Mouse (Mus musculus) lung, embryonic 16.5 days (tissue): ENCODE results near the gene Col9a1. TPM values are rescaled to one million over a fixed set of nuclear protein-coding genes. Genes with fewer than 3 reads are reported as not detected.

Source experiments
- ATAC-seq: fragments of 200-750 bp; cut with Nextera tagmentation; 2 replicates; pipeline ENCODE4 v1.8.0; 2017; ENCODE audit warnings: low read depth, mild to moderate bottlenecking, moderate library complexity
- H3K27ac ChIP-seq: fragments of 300-500 bp; sonication (generic); 2 replicates; pipeline ENCODE4 v1.5.1; 2014; ENCODE audit warnings: mild to moderate bottlenecking, control low read depth, low read length
- H3K27me3 ChIP-seq: fragments of 300-500 bp; sonication (generic); 2 replicates; pipeline ENCODE4 v1.6.1; 2014; ENCODE audit warnings: low read depth, low read length, mixed read lengths; ENCODE audit not compliant: control insufficient read depth, insufficient read depth
- H3K36me3 ChIP-seq: fragments of 300-500 bp; sonication (generic); 2 replicates; pipeline ENCODE4 v1.6.1; 2014; ENCODE audit warnings: low read length; ENCODE audit not compliant: control insufficient read depth, insufficient read depth
- H3K4me1 ChIP-seq: fragments of 300-500 bp; sonication (generic); replicated peaks from 2 replicates; pipeline ENCODE4 v1.6.1; 2014; ENCODE audit warnings: low read length, mixed read lengths; ENCODE audit not compliant: control insufficient read depth, insufficient read depth
- H3K4me2 ChIP-seq: fragments of 300-500 bp; sonication (generic); 2 replicates; pipeline ENCODE4 v1.6.1; 2014; ENCODE audit warnings: low read depth, low read length, control low read depth
- H3K4me3 ChIP-seq: fragments of 300-500 bp; sonication (generic); 2 replicates; pipeline ENCODE4 v1.5.1; 2014; ENCODE audit warnings: mild to moderate bottlenecking, low read length, control low read depth
- H3K9ac ChIP-seq: fragments of 300-500 bp; sonication (generic); 2 replicates; pipeline ENCODE4 v1.6.1; 2014; ENCODE audit warnings: low read length, control low read depth
- H3K9me3 ChIP-seq: fragments of 300-500 bp; sonication (generic); 2 replicates; pipeline ENCODE4 v1.6.1; 2016; ENCODE audit warnings: low read length; ENCODE audit not compliant: control insufficient read depth
- WGBS: fragments of 180-500 bp; shearing (Covaris S2); extraction: QIAGEN DNeasy Blood & Tissue Kit; methylation state at CpG from one replicate; pipeline ENCODE4 v1.1.7; 2014; 5-methylcytosine and 5-hydroxymethylcytosine counted together
- polyA plus RNA-seq: library from polyadenylated mRNA; unstranded; fragments of >200 nt; fragmentation: Nextera tagmentation; extraction: Ambion mirVana; gene quantifications from 2 replicates; pipeline ENCODE4 v1.2.1, GENCODE M21; 2015

The Col9a1 gene
- polyA plus RNA-seq, 1 experiment from 2014 or later: 13.1 TPM

GRCm38 (mm10) chr1:24249105-24249664 lies 71.8 kb downstream of the Col9a1 start:
- H3K4me2 ChIP-seq: no peak overlapping the region
- H3K9ac ChIP-seq: no peak overlapping the region
- ATAC-seq: peak; percentile 73; the same call in 1 of the 2 replicates
- H3K27me3 ChIP-seq: no peaks in the 10 kb centered on the region
- no peak overlapping the region for H3K4me3 ChIP-seq
- H3K4me1 ChIP-seq: no peaks in the 10 kb centered on the region
- no peaks in the 10 kb centered on the region for H3K36me3 ChIP-seq
- no peaks in the 10 kb centered on the region for H3K9me3 ChIP-seq
- H3K27ac ChIP-seq: no peak overlapping the region
- WGBS: 52% methylated on average over 3 of the region's 3 CpGs

- no peaks in the 10 kb centered on the region for H3K27me3 ChIP-seq
- no peak overlapping the region for H3K27ac ChIP-seq
- H3K4me1 ChIP-seq: no peaks in the 10 kb centered on the region
- WGBS: 64% methylated on average over 5 of the region's 5 CpGs
- ATAC-seq: no peak
- no peaks in the 10 kb centered on the region for H3K36me3 ChIP-seq
- H3K9me3 ChIP-seq: no peaks in the 10 kb centered on the region
- no peak overlapping the region for H3K9ac ChIP-seq
- H3K4me3 ChIP-seq: no peak overlapping the region
- no peak overlapping the region for H3K4me2 ChIP-seq
These were observed 80.6 kb downstream of the Col9a1 start for GRCm38 (mm10) chr1:24257961-24258360.

GRCm38 (mm10) chr1:24259419-24259818 lies 82.0 kb downstream of the Col9a1 start:
- Histone ChIP-seq H3K36me3 (no peaks in the 10 kb centered on the region), H3K4me1 (no peaks in the 10 kb centered on the region), H3K27ac (no peak overlapping the region), H3K9me3 (no peaks in the 10 kb centered on the region), H3K4me3 (no peak overlapping the region), H3K4me2 (no peak overlapping the region), H3K27me3 (no peaks in the 10 kb centered on the region), H3K9ac (no peak overlapping the region)
- 79% methylated on average over 6 of the region's 6 CpGs for WGBS
- no peak for ATAC-seq

GRCm38 (mm10) chr1:24261181-24261580 lies 83.8 kb downstream of the Col9a1 start:
- H3K9me3 ChIP-seq: no peaks in the 10 kb centered on the region
- H3K27me3 ChIP-seq: no peaks in the 10 kb centered on the region
- H3K36me3 ChIP-seq: no peaks in the 10 kb centered on the region
- no peak overlapping the region for H3K4me3 ChIP-seq
- H3K4me1 ChIP-seq: no peaks in the 10 kb centered on the region
- no peak overlapping the region for H3K9ac ChIP-seq
- no peak for ATAC-seq
- no peak overlapping the region for H3K27ac ChIP-seq
- H3K4me2 ChIP-seq: no peak overlapping the region

GRCm38 (mm10) chr1:24267022-24267421 lies 89.6 kb downstream of the Col9a1 start:
- 50% methylated on average over 3 of the region's 3 CpGs for WGBS
- H3K9me3 ChIP-seq: no peaks in the 10 kb centered on the region
- H3K9ac ChIP-seq: no peak overlapping the region
- no peak overlapping the region for H3K27ac ChIP-seq
- H3K36me3 ChIP-seq: no peaks in the 10 kb centered on the region
- ATAC-seq: no peak
- no peak overlapping the region for H3K4me3 ChIP-seq
- no peak overlapping the region for H3K4me2 ChIP-seq
- H3K4me1 ChIP-seq: no peaks in the 10 kb centered on the region
- no peaks in the 10 kb centered on the region for H3K27me3 ChIP-seq

GRCm38 (mm10) chr1:24286360-24286759 lies 109.0 kb downstream of the Col9a1 start:
- no peak overlapping the region for H3K4me3 ChIP-seq
- H3K27ac ChIP-seq: no peak overlapping the region
- ATAC-seq: no peak
- H3K27me3 ChIP-seq: no peaks in the 10 kb centered on the region
- no peaks in the 10 kb centered on the region for H3K4me1 ChIP-seq
- no peak overlapping the region for H3K4me2 ChIP-seq
- no peaks in the 10 kb centered on the region for H3K9me3 ChIP-seq
- no peak overlapping the region for H3K9ac ChIP-seq
- WGBS: 46% methylated on average over 6 of the region's 6 CpGs
- no peaks in the 10 kb centered on the region for H3K36me3 ChIP-seq

- Histone ChIP-seq H3K27me3 (no peaks in the 10 kb centered on the region), H3K4me2 (no peak overlapping the region), H3K36me3 (no peaks in the 10 kb centered on the region), H3K9ac (no peak overlapping the region), H3K4me1 (no peaks in the 10 kb centered on the region), H3K4me3 (no peak overlapping the region), H3K27ac (no peak overlapping the region), H3K9me3 (no peaks in the 10 kb centered on the region)
- ATAC-seq: no peak
- WGBS: 60% methylated on average over 2 of the region's 2 CpGs
These were observed 115.1 kb downstream of the Col9a1 start for GRCm38 (mm10) chr1:24292515-24292914.

GRCm38 (mm10) chr1:24294979-24295942 lies 117.9 kb downstream of the Col9a1 start:
- 67% methylated on average over 7 of the region's 7 CpGs for WGBS
- ATAC-seq: no peak
- Histone ChIP-seq H3K27ac (no peak overlapping the region), H3K9me3 (no peaks in the 10 kb centered on the region), H3K4me2 (no peak overlapping the region), H3K4me3 (no peak overlapping the region), H3K27me3 (no peaks in the 10 kb centered on the region), H3K4me1 (no peaks in the 10 kb centered on the region), H3K9ac (no peak overlapping the region), H3K36me3 (no peaks in the 10 kb centered on the region)

- ATAC-seq: no peak
- Histone ChIP-seq H3K4me3 (no peak overlapping the region), H3K27me3 (no peaks in the 10 kb centered on the region), H3K27ac (no peak overlapping the region), H3K4me1 (no peaks in the 10 kb centered on the region), H3K9ac (no peak overlapping the region), H3K9me3 (no peaks in the 10 kb centered on the region), H3K4me2 (no peak overlapping the region), H3K36me3 (no peaks in the 10 kb centered on the region)
- 90% methylated on average over 3 of the region's 3 CpGs for WGBS
These were observed 123.3 kb downstream of the Col9a1 start for GRCm38 (mm10) chr1:24300700-24301099.
